Mouse (Mus musculus) heart, embryonic 15.5 days (tissue): ENCODE measurements around the gene Mybbp1a. TPM values are rescaled to one million over a fixed set of nuclear protein-coding genes. Genes with fewer than 3 reads are reported as not detected.

Experiments used
- ATAC-seq: fragments of 200-750 bp; cut with Nextera tagmentation; replicated peaks from 2 replicates; pipeline ENCODE4 v1.8.0; 2017; ENCODE audit warnings: low read depth, moderate TSS enrichment; ENCODE audit not compliant: insufficient number of reproducible peaks, insufficient read depth, low FRiP score
- H3K27ac ChIP-seq: fragments of 300-500 bp; sonication (generic); 2 replicates; pipeline ENCODE4 v1.5.1; 2015; ENCODE audit warnings: mild to moderate bottlenecking, inconsistent platforms
- H3K27me3 ChIP-seq: fragments of 300-500 bp; sonication (generic); 2 replicates; pipeline ENCODE4 v1.6.1; 2015; ENCODE audit warnings: inconsistent platforms
- H3K36me3 ChIP-seq: fragments of 300-500 bp; sonication (generic); 2 replicates; pipeline ENCODE4 v1.6.1; 2015; ENCODE audit warnings: mild to moderate bottlenecking, inconsistent platforms
- H3K4me1 ChIP-seq: fragments of 300-500 bp; sonication (generic); replicated peaks from 2 replicates; pipeline ENCODE4 v1.6.1; 2015; ENCODE audit warnings: inconsistent platforms
- H3K4me2 ChIP-seq: fragments of 300-500 bp; sonication (generic); 2 replicates; pipeline ENCODE4 v1.6.1; 2015; ENCODE audit warnings: inconsistent platforms, mild to moderate bottlenecking, moderate library complexity
- H3K4me3 ChIP-seq: fragments of 300-500 bp; sonication (generic); 2 replicates; pipeline ENCODE4 v1.5.1; 2015; ENCODE audit warnings: mild to moderate bottlenecking, inconsistent platforms
- H3K9ac ChIP-seq: fragments of 300-500 bp; sonication (generic); 2 replicates; pipeline ENCODE4 v1.6.1; 2015; ENCODE audit warnings: mild to moderate bottlenecking, inconsistent platforms
- H3K9me3 ChIP-seq: fragments of 300-500 bp; sonication (generic); replicated peaks from 2 replicates; pipeline ENCODE4 v1.6.1; 2016; ENCODE audit warnings: inconsistent platforms
- WGBS: fragments of 180-500 bp; shearing (Covaris S2); methylation state at CpG from one replicate; pipeline ENCODE4 v1.1.7; 2015; ENCODE audit warnings: mixed read lengths; 5-methylcytosine and 5-hydroxymethylcytosine counted together
- polyA plus RNA-seq: library from polyadenylated mRNA; unstranded; fragments of >200 nt; fragmentation: Nextera tagmentation; extraction: Ambion mirVana; gene quantifications from 2 replicates; pipeline ENCODE4 v1.2.1, GENCODE M21; 2015

The Mybbp1a gene
- polyA plus RNA-seq, 1 experiment from 2014 or later: 57.8 TPM

DNA sequence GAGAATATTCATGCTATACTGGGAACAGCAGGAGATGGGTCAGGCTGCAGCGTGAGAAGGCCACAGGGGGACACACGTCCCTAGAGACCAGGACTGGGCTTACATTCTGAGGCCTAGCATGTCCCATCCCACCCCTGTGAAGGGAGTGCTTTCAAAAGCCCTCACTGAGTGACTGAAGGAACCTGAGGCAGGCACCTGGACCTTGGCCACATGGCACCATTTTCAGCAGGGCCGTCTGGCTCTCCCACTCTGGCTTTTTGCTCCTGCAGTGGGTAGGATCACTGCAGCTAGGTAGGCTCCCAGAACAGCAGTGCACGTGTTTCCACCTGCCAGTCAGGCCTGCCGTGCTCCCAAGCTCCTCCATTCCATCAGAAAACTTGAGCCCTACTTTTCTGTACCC, 27.4 kb downstream of the Mybbp1a start:
- H3K27me3 ChIP-seq: no peaks in the 10 kb centered on the region
- H3K4me3 ChIP-seq: no peak overlapping the region
- H3K9me3 ChIP-seq: no peaks in the 10 kb centered on the region
- H3K9ac ChIP-seq: no peak overlapping the region
- peak overlapping the region; percentile 79 for H3K27ac ChIP-seq
- H3K4me2 ChIP-seq: no peak overlapping the region
- H3K4me1 ChIP-seq: peaks cover 47% of the 10 kb centered on the region
- no peak for ATAC-seq
- no peaks in the 10 kb centered on the region for H3K36me3 ChIP-seq
- WGBS: 73% methylated on average over 5 of the region's 5 CpGs

GRCm38 (mm10) chr11:72469217-72469616, 28.1 kb downstream of the Mybbp1a start:
- ATAC-seq: peak; percentile 79
- no peak overlapping the region for H3K4me3 ChIP-seq
- H3K36me3 ChIP-seq: no peaks in the 10 kb centered on the region
- H3K4me1 ChIP-seq: peaks cover 47% of the 10 kb centered on the region
- H3K27me3 ChIP-seq: no peaks in the 10 kb centered on the region
- H3K4me2 ChIP-seq: no peak overlapping the region
- no peaks in the 10 kb centered on the region for H3K9me3 ChIP-seq
- peak overlapping the region; percentile 79 for H3K27ac ChIP-seq
- WGBS: 15% methylated on average over 5 of the region's 5 CpGs
- no peak overlapping the region for H3K9ac ChIP-seq

- Histone ChIP-seq H3K4me1 (peaks cover 47% of the 10 kb centered on the region), H3K4me2 (no peak overlapping the region), H3K27ac (peak overlapping the region; percentile 79; the same call in 1 of the 2 replicates), H3K9ac (no peak overlapping the region), H3K36me3 (no peaks in the 10 kb centered on the region), H3K9me3 (no peaks in the 10 kb centered on the region), H3K4me3 (no peak overlapping the region), H3K27me3 (no peaks in the 10 kb centered on the region)
- 51% methylated on average over 4 of the region's 4 CpGs for WGBS
- ATAC-seq: no peak
Observed at GRCm38 (mm10) chr11:72470004-72470403, 28.8 kb downstream of the Mybbp1a start.

DNA sequence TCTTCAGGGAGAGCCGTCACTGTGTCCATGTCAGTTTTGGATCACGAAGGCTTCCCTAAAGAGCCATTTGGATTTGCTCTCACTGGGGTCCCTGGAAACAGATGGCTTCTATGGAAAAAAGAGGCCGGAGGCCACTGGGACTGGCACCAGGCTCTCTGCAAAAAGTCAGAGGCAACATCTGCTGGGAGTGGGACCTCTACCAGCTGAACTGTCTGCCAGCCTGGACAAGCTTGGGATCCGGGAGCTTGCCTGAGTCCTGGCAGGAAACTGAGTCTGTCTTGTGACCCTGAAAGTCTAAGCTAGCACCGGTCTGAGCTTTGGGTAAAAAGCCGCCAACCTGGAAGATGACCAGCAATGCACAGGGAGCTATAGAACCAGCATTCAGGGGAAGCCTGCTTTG, 30.2 kb downstream of the Mybbp1a start:
- H3K36me3 ChIP-seq: no peaks in the 10 kb centered on the region
- no peaks in the 10 kb centered on the region for H3K27me3 ChIP-seq
- WGBS: 83% methylated on average over 6 of the region's 6 CpGs
- H3K9ac ChIP-seq: no peak overlapping the region
- H3K9me3 ChIP-seq: no peaks in the 10 kb centered on the region
- no peak overlapping the region for H3K4me3 ChIP-seq
- peaks cover 44% of the 10 kb centered on the region for H3K4me1 ChIP-seq
- no peak overlapping the region for H3K4me2 ChIP-seq
- ATAC-seq: no peak
- no peak overlapping the region for H3K27ac ChIP-seq

DNA sequence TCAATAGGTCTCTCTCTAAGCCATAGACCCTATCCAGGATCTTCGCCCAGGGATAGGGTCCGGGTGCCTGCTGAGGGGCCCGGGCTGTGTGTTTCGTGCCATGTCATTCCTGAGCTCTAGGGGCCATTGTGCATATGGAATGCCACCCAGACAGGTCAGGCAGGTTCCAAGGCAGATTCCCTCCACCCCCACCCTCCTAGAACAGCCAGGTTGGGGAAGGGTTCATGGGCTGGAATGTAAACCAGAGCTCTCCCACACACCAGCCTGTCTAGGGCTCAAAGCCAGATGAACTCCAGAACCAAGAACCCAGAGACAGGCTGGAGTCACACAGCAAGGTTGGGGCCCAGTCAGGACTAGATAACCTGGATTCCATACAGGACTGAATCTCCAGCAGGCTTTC, 32.4 kb downstream of the Mybbp1a start:
- H3K27ac ChIP-seq: no peak overlapping the region
- H3K4me3 ChIP-seq: no peak overlapping the region
- H3K9me3 ChIP-seq: no peaks in the 10 kb centered on the region
- WGBS: 85% methylated on average over 4 of the region's 4 CpGs
- no peak for ATAC-seq
- H3K27me3 ChIP-seq: no peaks in the 10 kb centered on the region
- H3K9ac ChIP-seq: no peak overlapping the region
- H3K36me3 ChIP-seq: no peaks in the 10 kb centered on the region
- no peak overlapping the region for H3K4me2 ChIP-seq
- H3K4me1 ChIP-seq: peaks cover 37% of the 10 kb centered on the region

DNA sequence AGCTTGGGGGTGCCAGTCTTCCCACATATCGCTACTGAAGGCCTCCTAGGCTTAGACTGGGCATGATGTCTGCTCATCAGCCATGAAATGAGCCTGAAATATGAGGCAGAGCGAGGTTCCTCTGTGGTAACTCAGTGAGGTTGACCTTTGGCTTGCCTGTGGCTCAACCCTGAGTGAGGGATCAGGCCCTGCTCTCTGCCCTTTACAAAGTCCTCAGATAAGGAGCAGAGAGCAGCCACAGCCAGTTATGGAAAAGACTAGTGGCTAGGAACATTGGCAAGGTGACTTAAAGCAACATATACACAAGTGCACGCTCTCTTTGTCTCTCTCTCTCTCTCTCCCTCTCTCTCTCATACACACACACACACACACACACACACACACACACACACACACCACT, 33.8 kb downstream of the Mybbp1a start:
- peaks cover 23% of the 10 kb centered on the region for H3K4me1 ChIP-seq
- WGBS: 74% methylated on average over 3 of the region's 3 CpGs
- H3K27ac ChIP-seq: peak overlapping the region; percentile 27; the same call in 1 of the 2 replicates

GRCm38 (mm10) chr11:72475408-72475807, 34.3 kb downstream of the Mybbp1a start:
- WGBS: 64% methylated on average over 7 of the region's 7 CpGs
- Histone ChIP-seq H3K4me3 (no peak overlapping the region), H3K9me3 (no peaks in the 10 kb centered on the region), H3K4me1 (peaks cover 18% of the 10 kb centered on the region), H3K27ac (peak overlapping the region; percentile 48; the same call in 1 of the 2 replicates), H3K9ac (no peak overlapping the region), H3K36me3 (no peaks in the 10 kb centered on the region), H3K27me3 (no peaks in the 10 kb centered on the region), H3K4me2 (no peak overlapping the region)
- ATAC-seq: 0 out of 2 replicates have a peak, but pooled peaks have one; percentile 32

More for the DNA sequence above, 33.8 kb downstream of the Mybbp1a start:
- Histone ChIP-seq H3K4me2 (no peak overlapping the region), H3K9me3 (no peaks in the 10 kb centered on the region), H3K27me3 (no peaks in the 10 kb centered on the region), H3K9ac (no peak overlapping the region), H3K4me3 (no peak overlapping the region), H3K36me3 (no peaks in the 10 kb centered on the region)
- ATAC-seq: no peak

GRCm38 (mm10) chr11:72476074-72476625, 35.0 kb downstream of the Mybbp1a start:
- WGBS: 73% methylated on average over 7 of the region's 7 CpGs
- Histone ChIP-seq H3K4me1 (peaks cover 14% of the 10 kb centered on the region), H3K36me3 (no peaks in the 10 kb centered on the region), H3K27ac (0 out of 2 replicates have a peak overlapping the region, but pooled peaks have one; percentile 48), H3K4me2 (no peak overlapping the region), H3K4me3 (no peak overlapping the region), H3K9ac (no peak overlapping the region), H3K27me3 (no peaks in the 10 kb centered on the region), H3K9me3 (no peaks in the 10 kb centered on the region)
- ATAC-seq: no peak

DNA sequence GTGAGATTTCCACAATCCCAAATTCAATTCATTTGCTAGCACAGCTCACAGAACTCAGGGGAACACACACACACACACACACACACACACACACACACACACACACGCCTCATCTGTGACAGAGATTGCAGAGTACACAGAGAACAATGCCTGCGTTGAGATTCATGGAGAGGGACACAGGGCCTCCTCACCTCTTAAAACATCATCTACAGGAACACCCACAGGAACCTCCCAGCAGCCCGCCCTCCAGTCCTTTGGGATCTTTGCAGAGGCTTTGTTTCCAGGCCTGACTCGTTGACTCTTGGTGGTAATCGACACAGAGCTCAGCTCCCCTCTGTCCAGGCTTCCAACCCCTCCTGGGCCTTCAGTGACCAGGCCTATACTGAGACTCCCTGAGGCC, 36.0 kb downstream of the Mybbp1a start:
- no peak overlapping the region for H3K4me3 ChIP-seq
- 0 out of 2 replicates have a peak overlapping the region, but pooled peaks have one; percentile 24 for H3K9ac ChIP-seq
- no peaks in the 10 kb centered on the region for H3K27me3 ChIP-seq
- H3K9me3 ChIP-seq: no peaks in the 10 kb centered on the region
- peaks cover 21% of the 10 kb centered on the region for H3K4me1 ChIP-seq
- ATAC-seq: no peak
- H3K36me3 ChIP-seq: no peaks in the 10 kb centered on the region
- H3K4me2 ChIP-seq: no peak overlapping the region
- H3K27ac ChIP-seq: peak overlapping the region; percentile 53
- WGBS: 41% methylated on average over 5 of the region's 5 CpGs

DNA sequence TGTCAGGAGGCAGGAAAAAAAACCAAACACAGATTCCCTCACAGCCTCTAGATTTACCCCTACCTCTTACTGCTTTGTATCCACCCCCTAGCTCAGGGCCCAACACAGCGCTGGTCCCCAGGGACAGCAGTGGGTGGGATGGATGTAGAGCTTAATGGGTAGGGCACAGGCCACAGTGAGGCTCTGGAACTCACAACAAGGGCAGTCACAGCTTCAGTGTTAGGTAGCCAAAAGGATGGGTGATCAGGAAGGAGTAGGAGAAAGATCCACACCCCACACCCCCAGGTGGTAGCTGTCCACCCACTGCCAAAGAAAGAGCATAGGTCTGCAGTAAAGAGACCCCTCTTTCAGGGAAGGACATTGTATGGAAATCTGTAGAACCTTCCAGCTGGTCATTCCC, 36.5 kb downstream of the Mybbp1a start:
- Histone ChIP-seq H3K36me3 (no peaks in the 10 kb centered on the region), H3K4me2 (no peak overlapping the region), H3K9me3 (no peaks in the 10 kb centered on the region), H3K4me3 (no peak overlapping the region), H3K9ac (0 out of 2 replicates have a peak overlapping the region, but pooled peaks have one; percentile 24), H3K27me3 (no peaks in the 10 kb centered on the region), H3K4me1 (peaks cover 22% of the 10 kb centered on the region), H3K27ac (peak overlapping the region; percentile 53)
- ATAC-seq: no peak
- WGBS: 87% methylated on average over 1 of the region's 1 CpGs

GRCm38 (mm10) chr11:72478228-72478627, 37.1 kb downstream of the Mybbp1a start:
- H3K36me3 ChIP-seq: no peaks in the 10 kb centered on the region
- no peak overlapping the region for H3K4me2 ChIP-seq
- peaks cover 25% of the 10 kb centered on the region for H3K4me1 ChIP-seq
- H3K9me3 ChIP-seq: no peaks in the 10 kb centered on the region
- no peak for ATAC-seq
- no peak overlapping the region for H3K4me3 ChIP-seq
- peak overlapping the region; percentile 53 for H3K27ac ChIP-seq
- H3K9ac ChIP-seq: no peak overlapping the region
- 30% methylated on average over 6 of the region's 6 CpGs for WGBS
- no peaks in the 10 kb centered on the region for H3K27me3 ChIP-seq

DNA sequence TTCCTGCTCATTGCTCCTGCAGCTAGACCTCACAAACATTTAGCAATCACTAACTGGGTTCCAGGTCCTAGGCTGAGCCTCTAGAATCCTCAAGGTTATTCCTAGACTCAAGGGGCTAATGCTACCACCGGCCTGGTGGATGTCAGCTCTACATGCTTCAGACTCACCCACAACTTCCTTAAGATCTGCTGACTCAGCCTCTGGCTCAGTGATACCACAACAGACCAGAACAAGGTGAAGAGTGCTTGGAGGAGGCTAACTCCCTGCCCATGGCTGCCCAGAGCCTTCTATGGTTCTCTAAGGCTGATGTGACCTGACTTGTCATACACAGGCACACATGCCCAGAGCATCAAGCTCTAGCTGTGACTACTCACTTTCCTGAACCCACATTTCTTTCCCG, 38.3 kb downstream of the Mybbp1a start:
- Histone ChIP-seq H3K9me3 (no peaks in the 10 kb centered on the region), H3K9ac (no peak overlapping the region), H3K4me3 (no peak overlapping the region), H3K36me3 (no peaks in the 10 kb centered on the region), H3K27me3 (no peaks in the 10 kb centered on the region), H3K27ac (no peak overlapping the region), H3K4me2 (no peak overlapping the region), H3K4me1 (peaks cover 26% of the 10 kb centered on the region)
- 66% methylated on average over 2 of the region's 2 CpGs for WGBS
- ATAC-seq: no peak
